Mouse (Mus musculus) hindbrain, embryonic 14.5 days (tissue): ENCODE measurements around the gene Irak4. TPM values are rescaled to one million over a fixed set of nuclear protein-coding genes. Genes with fewer than 3 reads are reported as not detected.

Experiments used
- ATAC-seq: fragments of 200-750 bp; cut with Nextera tagmentation; 2 replicates; pipeline ENCODE4 v1.8.0; 2017; ENCODE audit warnings: moderate number of reproducible peaks, mild to moderate bottlenecking, moderate TSS enrichment, moderate library complexity; ENCODE audit not compliant: low FRiP score
- DNase-seq: peaks from one replicate; pipeline ENCODE4 v3.0.0-alpha.2; 2015; ENCODE audit warnings: low spot score
- H3K27ac ChIP-seq: fragments of 300-500 bp; sonication (generic); 2 replicates; pipeline ENCODE4 v1.5.1; 2014; ENCODE audit warnings: mild to moderate bottlenecking, moderate library complexity
- H3K27me3 ChIP-seq: fragments of 300-500 bp; sonication (generic); 2 replicates; pipeline ENCODE4 v1.6.1; 2014; ENCODE audit warnings: mild to moderate bottlenecking, low read length, mixed read lengths; ENCODE audit not compliant: control insufficient read depth, insufficient read depth
- H3K36me3 ChIP-seq: fragments of 300-500 bp; sonication (generic); replicated peaks from 2 replicates; pipeline ENCODE4 v1.6.1; 2014; ENCODE audit not compliant: control insufficient read depth, insufficient read depth
- H3K4me1 ChIP-seq: fragments of 300-500 bp; sonication (generic); replicated peaks from 2 replicates; pipeline ENCODE4 v1.6.1; 2014; ENCODE audit warnings: antibody characterized with exemption, low read length, mixed read lengths; ENCODE audit not compliant: control insufficient read depth, insufficient read depth
- H3K4me2 ChIP-seq: fragments of 300-500 bp; sonication (generic); replicated peaks from 2 replicates; pipeline ENCODE4 v1.6.1; 2014; ENCODE audit warnings: mild to moderate bottlenecking, moderate library complexity
- H3K4me3 ChIP-seq: fragments of 300-500 bp; sonication (generic); replicated peaks from 2 replicates; pipeline ENCODE4 v1.5.1; 2014; ENCODE audit warnings: mild to moderate bottlenecking, low read length
- H3K9ac ChIP-seq: fragments of 300-500 bp; sonication (generic); 2 replicates; pipeline ENCODE4 v1.6.1; 2014
- H3K9me3 ChIP-seq: fragments of 300-500 bp; sonication (generic); 2 replicates; pipeline ENCODE4 v1.6.1; 2016; ENCODE audit warnings: low read length; ENCODE audit not compliant: control insufficient read depth
- WGBS: fragments of 180-500 bp; shearing (Covaris S2); extraction: QIAGEN DNeasy Blood & Tissue Kit; methylation state at CpG from one replicate; pipeline ENCODE4 v1.1.7; 2014; 5-methylcytosine and 5-hydroxymethylcytosine counted together
- polyA plus RNA-seq: library from polyadenylated mRNA; unstranded; fragments of >200 nt; fragmentation: Nextera tagmentation; extraction: Ambion mirVana; gene quantifications from 2 replicates; pipeline ENCODE4 v1.2.1, GENCODE M21; 2014

Irak4 gene
- polyA plus RNA-seq = 1.4 and 1.5 TPM in 2 replicates

- Histone ChIP-seq H3K9me3 (no peaks in the 10 kb centered on the region), H3K4me2 (peak within 1 kb of the TSS; percentile 71), H3K27ac (peak within 1 kb of the TSS; percentile 61; the same call in 1 of the 2 replicates), H3K9ac (peak within 1 kb of the TSS; percentile 73), H3K4me1 (peaks cover 5% of the 10 kb centered on the region), H3K27me3 (no peaks in the 10 kb centered on the region), H3K4me3 (peak within 1 kb of the TSS; percentile 89), H3K36me3 (no peaks in the 10 kb centered on the region)
- DNase-seq (peak; percentile 91), ATAC-seq (peak; percentile 98)
- WGBS = under 1% methylated on average over 45 of the region's 45 CpGs
Observed at GRCm38 (mm10) chr15:94543409-94544051, at the start of gene Irak4, which contains the start of gene Pus7l. Gene Irak4 (plus strand): TSS chr15:94543643. Gene Pus7l (minus strand): TSS chr15:94543547.

- Histone ChIP-seq H3K4me3 (no peak overlapping the region), H3K27ac (no peak overlapping the region), H3K4me1 (no peaks in the 10 kb centered on the region), H3K9me3 (no peaks in the 10 kb centered on the region), H3K9ac (no peak overlapping the region), H3K27me3 (no peaks in the 10 kb centered on the region), H3K36me3 (no peaks in the 10 kb centered on the region), H3K4me2 (no peak overlapping the region)
- 97% methylated on average over 1 of the region's 1 CpGs for WGBS
- ATAC-seq = no peak
- DNase-seq = no peak
Observed at GRCm38 (mm10) chr15:94494445-94494844, 49.0 kb upstream of the Irak4 start.

- WGBS = 78% methylated on average over 10 of the region's 10 CpGs
- no peaks in the 10 kb centered on the region for H3K36me3 ChIP-seq
- H3K27me3 ChIP-seq = no peaks in the 10 kb centered on the region
- H3K4me3 ChIP-seq = no peak overlapping the region
- no peaks in the 10 kb centered on the region for H3K4me1 ChIP-seq
- no peaks in the 10 kb centered on the region for H3K9me3 ChIP-seq
- ATAC-seq (no peak), DNase-seq (no peak)
- no peak overlapping the region for H3K27ac ChIP-seq
- H3K4me2 ChIP-seq = no peak overlapping the region
- no peak overlapping the region for H3K9ac ChIP-seq
Observed at GRCm38 (mm10) chr15:94495936-94496335, 47.5 kb upstream of the Irak4 start.

GRCm38 (mm10) chr15:94499260-94499659 is 44.2 kb upstream of the Irak4 start:
- H3K36me3 ChIP-seq = no peaks in the 10 kb centered on the region
- no peaks in the 10 kb centered on the region for H3K27me3 ChIP-seq
- no peak overlapping the region for H3K4me3 ChIP-seq
- no peak overlapping the region for H3K27ac ChIP-seq
- 93% methylated on average over 1 of the region's 1 CpGs for WGBS
- no peaks in the 10 kb centered on the region for H3K9me3 ChIP-seq
- no peak for DNase-seq
- H3K4me2 ChIP-seq = no peak overlapping the region
- ATAC-seq = no peak
- H3K9ac ChIP-seq = no peak overlapping the region
- H3K4me1 ChIP-seq = no peaks in the 10 kb centered on the region

GRCm38 (mm10) chr15:94503451-94504215 is 39.8 kb upstream of the Irak4 start:
- peak; percentile 30 for DNase-seq
- H3K9me3 ChIP-seq = no peaks in the 10 kb centered on the region
- no peaks in the 10 kb centered on the region for H3K36me3 ChIP-seq
- H3K27ac ChIP-seq = no peak overlapping the region
- no peaks in the 10 kb centered on the region for H3K4me1 ChIP-seq
- H3K27me3 ChIP-seq = no peaks in the 10 kb centered on the region
- ATAC-seq = no peak; the same call in 1 of the 2 replicates
- no peak overlapping the region for H3K4me2 ChIP-seq
- no peak overlapping the region for H3K4me3 ChIP-seq
- no peak overlapping the region for H3K9ac ChIP-seq
- 56% methylated on average over 12 of the region's 12 CpGs for WGBS

- no peak overlapping the region for H3K9ac ChIP-seq
- WGBS = 77% methylated on average over 16 of the region's 16 CpGs
- no peak overlapping the region for H3K27ac ChIP-seq
- no peaks in the 10 kb centered on the region for H3K4me1 ChIP-seq
- ATAC-seq (no peak), DNase-seq (no peak)
- H3K27me3 ChIP-seq = no peaks in the 10 kb centered on the region
- 0 out of 2 replicates have a peak, but pooled peaks cover 3% of the 10 kb centered on the region for H3K36me3 ChIP-seq
- H3K4me3 ChIP-seq = no peak overlapping the region
- no peak overlapping the region for H3K4me2 ChIP-seq
- H3K9me3 ChIP-seq = no peaks in the 10 kb centered on the region
Observed at GRCm38 (mm10) chr15:94517913-94518491, 25.4 kb upstream of the Irak4 start.

GRCm38 (mm10) chr15:94520205-94520900 is 23.1 kb upstream of the Irak4 start:
- H3K4me1 ChIP-seq = no peaks in the 10 kb centered on the region
- ATAC-seq = no peak
- 47% methylated on average over 9 of the region's 9 CpGs for WGBS
- no peak overlapping the region for H3K4me3 ChIP-seq
- no peaks in the 10 kb centered on the region for H3K27me3 ChIP-seq
- 0 out of 2 replicates have a peak, but pooled peaks cover 6% of the 10 kb centered on the region for H3K36me3 ChIP-seq
- peak; percentile 93 for DNase-seq
- H3K4me2 ChIP-seq = no peak overlapping the region
- no peaks in the 10 kb centered on the region for H3K9me3 ChIP-seq
- H3K27ac ChIP-seq = no peak overlapping the region
- no peak overlapping the region for H3K9ac ChIP-seq

GRCm38 (mm10) chr15:94520959-94521358 is 22.5 kb upstream of the Irak4 start:
- Histone ChIP-seq H3K27me3 (no peaks in the 10 kb centered on the region), H3K36me3 (0 out of 2 replicates have a peak, but pooled peaks cover 6% of the 10 kb centered on the region), H3K4me2 (no peak overlapping the region), H3K4me3 (no peak overlapping the region), H3K27ac (no peak overlapping the region), H3K4me1 (no peaks in the 10 kb centered on the region), H3K9me3 (no peaks in the 10 kb centered on the region), H3K9ac (no peak overlapping the region)
- 77% methylated on average over 5 of the region's 5 CpGs for WGBS
- no peak for ATAC-seq
- DNase-seq = no peak

- no peak for ATAC-seq
- Histone ChIP-seq H3K27ac (no peak overlapping the region), H3K4me1 (no peaks in the 10 kb centered on the region), H3K9ac (no peak overlapping the region), H3K27me3 (no peaks in the 10 kb centered on the region), H3K4me3 (no peak overlapping the region), H3K9me3 (no peaks in the 10 kb centered on the region), H3K4me2 (no peak overlapping the region), H3K36me3 (0 out of 2 replicates have a peak, but pooled peaks cover 6% of the 10 kb centered on the region)
- WGBS = 89% methylated on average over 28 of the region's 28 CpGs
- DNase-seq = no peak
Observed at GRCm38 (mm10) chr15:94523251-94523650, 20.2 kb upstream of the Irak4 start.
